Mouse (Mus musculus) small intestine, adult 2 months (tissue): ENCODE data around the gene Ccdc71l. TPM values are rescaled to one million over a fixed set of nuclear protein-coding genes. Genes with fewer than 3 reads are reported as not detected.
A peak's percentile ranks its signal among the peaks of the same experiment; 100 is the strongest.

Experiments used
- H3K27ac ChIP-seq: fragments of 200-500 bp; 2 replicates; pipeline ENCODE4 v1.5.1; 2012; ENCODE audit warnings: low read depth, low read length, control low read depth, inconsistent platforms; ENCODE audit not compliant: insufficient read depth
- H3K27me3 ChIP-seq: fragments of 200-500 bp; 2 replicates; pipeline ENCODE4 v1.6.1; 2012; ENCODE audit warnings: mild to moderate bottlenecking, moderate library complexity, low read length, inconsistent platforms; ENCODE audit not compliant: control insufficient read depth, insufficient read depth
- H3K36me3 ChIP-seq: fragments of 200-500 bp; 2 replicates; pipeline ENCODE4 v1.6.1; 2012; ENCODE audit warnings: mild to moderate bottlenecking, low read length, control low read depth, inconsistent platforms; ENCODE audit not compliant: control insufficient read depth, insufficient read depth
- H3K4me1 ChIP-seq: fragments of 200-500 bp; 2 replicates; pipeline ENCODE4 v1.6.1; 2012; ENCODE audit warnings: low read length, inconsistent platforms, mixed read lengths; ENCODE audit not compliant: control insufficient read depth, insufficient read depth, insufficient read length
- H3K4me3 ChIP-seq: fragments of 200-500 bp; 2 replicates; pipeline ENCODE4 v1.5.1; 2012; ENCODE audit warnings: low read depth, mild to moderate bottlenecking, control low read depth, inconsistent platforms, low read length, moderate library complexity
- CTCF ChIP-seq: fragments of 200-500 bp; IDR thresholded peaks from 2 replicates; pipeline ENCODE4 v1.5.1; 2012; ENCODE audit warnings: low read depth, mild to moderate bottlenecking, control low read depth, inconsistent platforms, low read length, moderate library complexity, mixed read lengths; ENCODE audit not compliant: insufficient replicate concordance, insufficient read length; ENCODE audit errors: extremely low read depth
- POLR2A ChIP-seq: fragments of 200-500 bp; IDR thresholded peaks from 2 replicates; pipeline ENCODE4 v1.6.1; 2012; ENCODE audit warnings: low read depth, mild to moderate bottlenecking, control low read depth, inconsistent platforms, low read length, moderate library complexity
- WGBS: fragments of 180-500 bp; shearing (Covaris S2); methylation state at CpG from one replicate; pipeline ENCODE4 v1.1.7; 2018; 5-methylcytosine and 5-hydroxymethylcytosine counted together
- polyA plus RNA-seq: library from polyadenylated mRNA; depleted of rRNA; stranded (reverse); fragments of >200 nt; gene quantifications from 2 replicates; pipeline ENCODE4 v1.2.3, GENCODE M21; 2012; rRNA removed

Ccdc71l gene
- polyA plus RNA-seq, 1 experiment, result 68.8 TPM

GRCm38 (mm10) chr12:32379731-32380130, 1.2 kb downstream of the Ccdc71l start:
- Histone ChIP-seq H3K4me1 (peaks cover 6% of the 10 kb centered on the region; the same call in 1 of the 2 replicates), H3K36me3 (peaks cover 3% of the 10 kb centered on the region; the same call in 1 of the 2 replicates), H3K27me3 (no peaks in the 10 kb centered on the region), H3K27ac (peak overlapping the region; percentile 98), H3K4me3 (peak overlapping the region; percentile 88)
- under 1% methylated on average over 28 of the region's 28 CpGs for WGBS
- TF ChIP-seq CTCF, result no peak
- TF ChIP-seq POLR2A, result no peak

- no peak overlapping the region for H3K27ac ChIP-seq
- no peak overlapping the region for H3K4me3 ChIP-seq
- H3K36me3 ChIP-seq, result peaks cover 3% of the 10 kb centered on the region; the same call in 1 of the 2 replicates
- WGBS, result 35% methylated on average over 3 of the region's 3 CpGs
- peaks cover 6% of the 10 kb centered on the region; the same call in 1 of the 2 replicates for H3K4me1 ChIP-seq
- TF ChIP-seq CTCF, result no peak
- no peaks in the 10 kb centered on the region for H3K27me3 ChIP-seq
Observed at GRCm38 (mm10) chr12:32380457-32380856, 2.0 kb downstream of the Ccdc71l start.

- H3K4me3 ChIP-seq, result peak overlapping the region; percentile 48; the same call in 1 of the 2 replicates
Observed at GRCm38 (mm10) chr12:32381011-32381410, 2.5 kb downstream of the Ccdc71l start.

GRCm38 (mm10) chr12:32419537-32419936, 41.0 kb downstream of the Ccdc71l start:
- TF ChIP-seq CTCF (no peak), POLR2A (no peak)
- WGBS, result 39% methylated on average over 1 of the region's 1 CpGs
- H3K4me1 ChIP-seq, result no peaks in the 10 kb centered on the region
- no peaks in the 10 kb centered on the region for H3K27me3 ChIP-seq
- H3K4me3 ChIP-seq, result no peak overlapping the region
- H3K27ac ChIP-seq, result no peak overlapping the region
- H3K36me3 ChIP-seq, result no peaks in the 10 kb centered on the region

More at GRCm38 (mm10) chr12:32381011-32381410, 2.5 kb downstream of the Ccdc71l start:
- WGBS, result 79% methylated on average over 2 of the region's 2 CpGs
- H3K4me1 ChIP-seq, result peaks cover 6% of the 10 kb centered on the region; the same call in 1 of the 2 replicates
- no peaks in the 10 kb centered on the region for H3K27me3 ChIP-seq
- peaks cover 3% of the 10 kb centered on the region; the same call in 1 of the 2 replicates for H3K36me3 ChIP-seq
- H3K27ac ChIP-seq, result no peak overlapping the region
- no peak for TF ChIP-seq CTCF
- TF ChIP-seq POLR2A, result no peak

- Histone ChIP-seq H3K27ac (no peak overlapping the region), H3K4me1 (no peaks in the 10 kb centered on the region; the same call in 1 of the 2 replicates)
Observed at GRCm38 (mm10) chr12:32427832-32428231, 49.3 kb downstream of the Ccdc71l start.

GRCm38 (mm10) chr12:32431004-32431403, 52.5 kb downstream of the Ccdc71l start:
- 76% methylated on average over 1 of the region's 1 CpGs for WGBS
- Histone ChIP-seq H3K4me3 (no peak overlapping the region), H3K36me3 (no peaks in the 10 kb centered on the region), H3K27ac (no peak overlapping the region), H3K4me1 (no peaks in the 10 kb centered on the region; the same call in 1 of the 2 replicates), H3K27me3 (no peaks in the 10 kb centered on the region)
- TF ChIP-seq POLR2A (no peak), CTCF (no peak)

More at GRCm38 (mm10) chr12:32427832-32428231, 49.3 kb downstream of the Ccdc71l start:
- H3K4me3 ChIP-seq, result no peak overlapping the region
- H3K36me3 ChIP-seq, result no peaks in the 10 kb centered on the region
- no peak for TF ChIP-seq POLR2A
- no peak for TF ChIP-seq CTCF
- no peaks in the 10 kb centered on the region for H3K27me3 ChIP-seq

Other genes starting within 250 kb of the Ccdc71l start
- gene Pik3cg, start 170.0 kb upstream of the Ccdc71l start, polyA plus RNA-seq, result 1.9 and 3.4 TPM in 2 replicates